ENCODE assay signal across 25 mouse cellular contexts in genomic region chr5:23762531-23762930, GRCm38 (mm10).
"Had no signal": no experiment of that assay in that cellular context is flagged by ENCODE, and none has a peak within 500 bp of the region (broad histone marks: within the 10 kb centered on the region; RNA-seq: fewer than 3 reads in every experiment).

No protein-coding gene starts in this region.

- H3K27ac ChIP-seq: embryonic facial prominence, embryonic 10.5 days; embryonic facial prominence, embryonic 12.5 days; embryonic facial prominence, embryonic 13.5 days; embryonic facial prominence, embryonic 15.5 days; forebrain, embryonic 10.5 days; forebrain, embryonic 12.5 days; forebrain, embryonic 13.5 days; forebrain, embryonic 15.5 days; gastrocnemius, adult 2 months; heart, adult 2 months had no signal

- DNase-seq: cerebellum, adult 9-10 months; cerebellum, adult 9-11 months; cerebellum, postnatal 10 days; cerebellum, postnatal 14 days; cerebellum, postnatal 25 days; cerebellum, postnatal 36 days; embryo, embryonic 11 days; forebrain, postnatal 0 days; gastrocnemius, adult 2 months; gastrocnemius, postnatal 10 days; gastrocnemius, postnatal 14 days; gastrocnemius, postnatal 25 days; gastrocnemius, postnatal 36 days; heart, adult 11 months; heart, adult 18-20 months; heart, adult 2 months had no signal

- H3K4me3 ChIP-seq: embryonic facial prominence, embryonic 10.5 days; embryonic facial prominence, embryonic 12.5 days; embryonic facial prominence, embryonic 13.5 days; embryonic facial prominence, embryonic 15.5 days; erythroblast, embryonic 14.5 days; forebrain, embryonic 10.5 days; forebrain, embryonic 12.5 days; forebrain, embryonic 13.5 days; forebrain, embryonic 15.5 days; gastrocnemius, adult 2 months; heart, adult 2 months had no signal
